Mouse (Mus musculus): ENCODE results near the gene Dmwd. TPM values are rescaled to one million over a fixed set of nuclear protein-coding genes. Genes with fewer than 3 reads are reported as not detected.
A peak's percentile ranks its signal among the peaks of the same experiment; 100 is the strongest.

Dmwd gene
- polyA plus RNA-seq, 2 experiments = 21.8 to 126 TPM

DNA sequence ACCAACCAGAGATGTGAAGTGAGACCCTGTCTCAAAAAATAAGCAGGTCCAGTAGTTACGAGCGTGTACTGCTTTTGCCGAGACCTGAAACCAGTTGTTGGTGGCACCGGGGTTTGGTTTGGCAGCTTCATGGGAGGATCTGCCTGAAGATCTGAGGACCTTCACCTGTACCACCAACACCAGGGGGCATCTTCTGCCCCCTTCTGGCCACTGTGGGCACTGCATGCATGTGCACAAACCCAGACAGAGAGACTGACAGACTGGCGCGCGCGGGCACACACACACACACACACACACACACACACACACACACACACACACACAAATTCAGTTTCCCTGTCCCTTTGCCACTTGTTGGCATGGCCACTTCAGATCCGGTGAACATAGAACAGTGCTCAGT, 2.5 kb upstream of the Dmwd start:
- TF ChIP-seq POLR2A (IDR thresholded peaks at IDR 0.05; ENCODE audit: borderline replicate concordance, extremely low read depth, insufficient read depth, insufficient read length) = no peak
- Histone ChIP-seq H3K27me3 (ENCODE audit: control insufficient read depth, insufficient read depth, low read length) (no peaks in the 10 kb centered on the region), H3K4me3 (replicated peaks; ENCODE audit: low read length) (no peak overlapping the region), H3K9me3 (ENCODE audit: control insufficient read depth, low read length) (no peaks in the 10 kb centered on the region), H3K36me3 (ENCODE audit: control insufficient read depth, insufficient read depth, low read length) (peaks cover 6% of the 10 kb centered on the region), H3K4me1 (ENCODE audit: control insufficient read depth, insufficient read depth, low read length) (peaks cover 13% of the 10 kb centered on the region), H3K9ac (ENCODE audit: low read depth, low read length, severe bottlenecking) (no peak overlapping the region), H3K4me2 (replicated peaks; ENCODE audit: low read depth, low read length, severe bottlenecking) (no peak overlapping the region), H3K27ac (replicated peaks; ENCODE audit: low read depth, low read length) (no peak overlapping the region)
- ATAC-seq (ENCODE audit: low FRiP score, low read depth) (no peak), DNase-seq (ENCODE audit: low spot score) (no peak)
- WGBS = 86% methylated on average over 9 of the region's 9 CpGs

DNA sequence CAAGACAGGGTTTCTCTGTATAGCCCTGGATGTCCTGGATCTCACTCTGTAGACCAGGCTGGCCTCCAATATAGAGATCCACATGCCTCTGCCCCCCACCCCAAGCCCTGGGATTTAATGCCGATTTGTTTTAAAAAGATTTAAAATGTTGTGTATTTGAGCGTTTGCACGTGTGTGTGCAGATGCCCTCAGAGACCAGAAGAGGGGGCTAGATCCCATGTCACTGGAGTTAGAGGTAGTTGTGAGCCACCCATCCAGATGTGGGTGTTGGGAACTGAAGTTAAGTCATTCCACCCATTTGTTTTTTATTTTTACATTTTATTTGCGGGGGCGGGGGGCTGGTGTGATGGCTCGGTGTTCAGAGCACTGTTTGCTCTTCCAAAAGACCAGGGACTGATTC, 1.5 kb upstream of the Dmwd start:
- no peak for TF ChIP-seq POLR2A (IDR thresholded peaks at IDR 0.05; ENCODE audit: borderline replicate concordance, extremely low read depth, insufficient read depth, insufficient read length)
- WGBS = 91% methylated on average over 6 of the region's 6 CpGs
- Histone ChIP-seq H3K27ac (replicated peaks; ENCODE audit: low read depth, low read length) (no peak overlapping the region), H3K27me3 (ENCODE audit: control insufficient read depth, insufficient read depth, low read length) (no peaks in the 10 kb centered on the region), H3K36me3 (ENCODE audit: control insufficient read depth, insufficient read depth, low read length) (peaks cover 16% of the 10 kb centered on the region), H3K4me1 (ENCODE audit: control insufficient read depth, insufficient read depth, low read length) (peaks cover 13% of the 10 kb centered on the region), H3K4me3 (replicated peaks; ENCODE audit: low read length) (no peak overlapping the region), H3K9ac (ENCODE audit: low read depth, low read length, severe bottlenecking) (no peak overlapping the region), H3K9me3 (ENCODE audit: control insufficient read depth, low read length) (no peaks in the 10 kb centered on the region), H3K4me2 (replicated peaks; ENCODE audit: low read depth, low read length, severe bottlenecking) (no peak overlapping the region)
- DNase-seq (ENCODE audit: low spot score) = no peak
- no peak for ATAC-seq (ENCODE audit: low FRiP score, low read depth)

DNA sequence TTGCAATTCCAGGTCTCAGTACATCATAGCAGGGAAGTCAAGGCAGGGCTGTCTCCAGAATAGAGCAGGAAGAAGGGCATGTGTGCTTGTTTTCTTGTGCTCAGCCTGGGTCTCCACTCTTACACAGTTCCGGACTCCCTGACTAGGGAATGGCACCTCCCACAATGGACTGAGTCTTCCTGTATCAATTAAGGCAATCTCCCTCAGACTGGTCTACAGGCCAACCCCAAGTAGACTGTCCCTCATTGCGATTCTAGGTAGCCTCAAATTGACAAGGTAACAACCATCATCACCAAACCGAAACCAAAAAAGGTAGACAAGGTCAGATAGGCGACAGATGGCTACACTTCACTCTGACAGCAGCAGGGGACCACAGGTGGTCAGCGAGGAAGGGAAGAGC, 796 bp upstream of the Dmwd start:
- WGBS = 57% methylated on average over 5 of the region's 5 CpGs
- Histone ChIP-seq H3K4me3 (replicated peaks; ENCODE audit: low read length) (peak overlapping the region; percentile 94), H3K27ac (replicated peaks; ENCODE audit: low read depth, low read length) (no peak overlapping the region), H3K36me3 (ENCODE audit: control insufficient read depth, insufficient read depth, low read length) (peaks cover 23% of the 10 kb centered on the region), H3K9ac (ENCODE audit: low read depth, low read length, severe bottlenecking) (no peak overlapping the region), H3K4me2 (replicated peaks; ENCODE audit: low read depth, low read length, severe bottlenecking) (peak overlapping the region; percentile 52), H3K4me1 (ENCODE audit: control insufficient read depth, insufficient read depth, low read length) (peaks cover 13% of the 10 kb centered on the region), H3K9me3 (ENCODE audit: control insufficient read depth, low read length) (no peaks in the 10 kb centered on the region), H3K27me3 (ENCODE audit: control insufficient read depth, insufficient read depth, low read length) (no peaks in the 10 kb centered on the region)
- DNase-seq (ENCODE audit: low spot score) (no peak), ATAC-seq (ENCODE audit: low FRiP score, low read depth) (no peak)
- no peak for TF ChIP-seq POLR2A (IDR thresholded peaks at IDR 0.05; ENCODE audit: borderline replicate concordance, extremely low read depth, insufficient read depth, insufficient read length)

DNA sequence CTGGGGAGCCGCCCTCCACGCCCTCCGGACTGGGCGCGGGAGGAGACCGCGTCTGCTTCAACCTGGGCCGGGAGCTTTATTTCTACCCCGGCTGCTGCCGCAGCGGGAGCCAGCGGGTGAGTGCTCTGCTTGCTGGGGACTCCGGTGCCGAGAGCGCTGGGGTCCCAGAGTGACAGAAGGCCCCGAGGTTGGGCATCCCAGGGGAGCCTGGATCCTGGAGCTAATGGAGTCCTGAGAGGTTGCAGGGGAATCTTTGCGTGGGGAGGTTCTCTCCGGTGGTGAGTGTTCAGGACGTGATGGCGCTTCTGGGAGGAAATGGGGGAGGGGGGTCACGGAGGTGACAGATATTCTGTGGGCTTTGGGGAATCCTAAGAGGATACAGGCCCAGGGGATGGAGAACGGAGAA, 562 bp downstream of the Dmwd start:
- no peak for ATAC-seq (ENCODE audit: low FRiP score, low read depth)
- no peak for DNase-seq (ENCODE audit: low spot score)
- no peak for TF ChIP-seq POLR2A (IDR thresholded peaks at IDR 0.05; ENCODE audit: borderline replicate concordance, extremely low read depth, insufficient read depth, insufficient read length)
- Histone ChIP-seq H3K9me3 (ENCODE audit: control insufficient read depth, low read length) (no peaks in the 10 kb centered on the region), H3K4me3 (replicated peaks; ENCODE audit: low read length) (peak overlapping the region; percentile 94), H3K4me2 (replicated peaks; ENCODE audit: low read depth, low read length, severe bottlenecking) (peak overlapping the region; percentile 87), H3K36me3 (ENCODE audit: control insufficient read depth, insufficient read depth, low read length) (peaks cover 37% of the 10 kb centered on the region), H3K9ac (ENCODE audit: low read depth, low read length, severe bottlenecking) (peak overlapping the region; percentile 94), H3K27ac (replicated peaks; ENCODE audit: low read depth, low read length) (peak overlapping the region; percentile 82), H3K4me1 (ENCODE audit: control insufficient read depth, insufficient read depth, low read length) (peaks cover 13% of the 10 kb centered on the region), H3K27me3 (ENCODE audit: control insufficient read depth, insufficient read depth, low read length) (no peaks in the 10 kb centered on the region)
- 0% methylated on average over 21 of the region's 22 CpGs for WGBS

DNA sequence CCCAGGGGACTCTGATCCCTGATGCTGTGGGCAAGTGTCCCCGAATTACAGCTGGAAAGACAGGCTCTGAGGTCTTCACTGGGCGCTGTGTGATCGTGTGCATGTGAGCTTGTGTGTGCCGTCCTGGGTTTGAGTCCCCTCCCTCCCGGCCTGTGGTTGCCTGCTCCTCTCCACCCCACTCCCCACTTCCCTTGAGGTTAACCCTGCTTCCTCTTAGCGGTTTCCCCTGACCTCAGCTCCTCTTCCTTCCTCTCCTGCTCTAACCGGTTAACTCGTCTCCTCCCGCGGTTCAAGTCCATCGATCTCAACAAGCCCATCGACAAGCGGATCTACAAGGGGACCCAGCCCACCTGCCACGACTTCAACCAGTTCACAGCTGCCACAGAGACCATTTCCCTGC, 1.7 kb downstream of the Dmwd start:
- H3K4me2 ChIP-seq (replicated peaks; ENCODE audit: low read depth, low read length, severe bottlenecking) = peak overlapping the region; percentile 87; the same call in 1 of the 2 replicates
- H3K4me1 ChIP-seq (ENCODE audit: control insufficient read depth, insufficient read depth, low read length) = peaks cover 14% of the 10 kb centered on the region
- no peaks in the 10 kb centered on the region for H3K27me3 ChIP-seq (ENCODE audit: control insufficient read depth, insufficient read depth, low read length)
- TF ChIP-seq POLR2A (IDR thresholded peaks at IDR 0.05; ENCODE audit: borderline replicate concordance, extremely low read depth, insufficient read depth, insufficient read length) = no peak
- peak overlapping the region; percentile 94; the same call in 1 of the 2 replicates for H3K9ac ChIP-seq (ENCODE audit: low read depth, low read length, severe bottlenecking)
- H3K36me3 ChIP-seq (ENCODE audit: control insufficient read depth, insufficient read depth, low read length) = peaks cover 48% of the 10 kb centered on the region
- no peak for ATAC-seq (ENCODE audit: low FRiP score, low read depth)
- no peak overlapping the region for H3K27ac ChIP-seq (replicated peaks; ENCODE audit: low read depth, low read length)
- no peaks in the 10 kb centered on the region for H3K9me3 ChIP-seq (ENCODE audit: control insufficient read depth, low read length)
- DNase-seq (ENCODE audit: low spot score) = no peak
- peak overlapping the region; percentile 94 for H3K4me3 ChIP-seq (replicated peaks; ENCODE audit: low read length)
- 75% methylated on average over 14 of the region's 14 CpGs for WGBS

DNA sequence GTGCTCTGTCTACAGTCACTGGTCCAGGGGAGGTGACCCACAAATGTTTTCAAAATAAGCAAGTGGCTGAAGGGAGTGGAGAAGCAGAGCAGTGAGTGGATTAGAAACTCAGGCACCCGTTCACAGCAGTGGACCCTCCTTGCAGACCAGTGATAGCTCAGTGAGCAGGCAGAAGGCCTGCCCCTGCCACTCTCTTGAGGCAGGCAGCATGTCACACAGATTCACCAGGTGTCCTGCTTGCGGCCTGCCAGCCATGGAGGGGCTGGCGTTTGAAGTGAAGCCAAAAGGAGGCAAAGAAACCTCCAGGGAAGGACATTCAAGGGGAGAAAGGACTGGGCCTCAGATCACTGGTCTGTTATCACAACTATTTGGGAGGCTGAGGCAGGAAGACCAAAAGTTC, 2.7 kb downstream of the Dmwd start:
- peaks cover 24% of the 10 kb centered on the region for H3K4me1 ChIP-seq (ENCODE audit: control insufficient read depth, insufficient read depth, low read length)
- peaks cover 52% of the 10 kb centered on the region for H3K36me3 ChIP-seq (ENCODE audit: control insufficient read depth, insufficient read depth, low read length)
- 85% methylated on average over 3 of the region's 3 CpGs for WGBS

More for the DNA sequence above, 2.7 kb downstream of the Dmwd start:
- ATAC-seq (ENCODE audit: low FRiP score, low read depth) = no peak
- H3K4me2 ChIP-seq (replicated peaks; ENCODE audit: low read depth, low read length, severe bottlenecking) = no peak overlapping the region
- no peak overlapping the region for H3K27ac ChIP-seq (replicated peaks; ENCODE audit: low read depth, low read length)
- H3K27me3 ChIP-seq (ENCODE audit: control insufficient read depth, insufficient read depth, low read length) = no peaks in the 10 kb centered on the region
- no peak for TF ChIP-seq POLR2A (IDR thresholded peaks at IDR 0.05; ENCODE audit: borderline replicate concordance, extremely low read depth, insufficient read depth, insufficient read length)
- DNase-seq (ENCODE audit: low spot score) = no peak
- no peak overlapping the region for H3K9ac ChIP-seq (ENCODE audit: low read depth, low read length, severe bottlenecking)
- H3K9me3 ChIP-seq (ENCODE audit: control insufficient read depth, low read length) = no peaks in the 10 kb centered on the region
- H3K4me3 ChIP-seq (replicated peaks; ENCODE audit: low read length) = no peak overlapping the region
